Mouse (Mus musculus) liver, embryonic 16.5 days (tissue): ENCODE measurements around the gene Sulf2. TPM values are rescaled to one million over a fixed set of nuclear protein-coding genes. Genes with fewer than 3 reads are reported as not detected.

Experiments
- ATAC-seq: fragments of 200-750 bp; cut with Nextera tagmentation; 2 replicates; pipeline ENCODE4 v1.8.0; 2017; ENCODE audit warnings: low read depth, mild to moderate bottlenecking, moderate number of reproducible peaks, moderate library complexity
- H3K27ac ChIP-seq: fragments of 300-500 bp; sonication (generic); 2 replicates; pipeline ENCODE4 v1.5.1; 2014; ENCODE audit warnings: mild to moderate bottlenecking, low read length
- H3K27me3 ChIP-seq: fragments of 300-500 bp; sonication (generic); 2 replicates; pipeline ENCODE4 v1.6.1; 2014; ENCODE audit warnings: low read depth, low read length, mixed read lengths; ENCODE audit not compliant: control insufficient read depth, insufficient read depth
- H3K36me3 ChIP-seq: fragments of 300-500 bp; sonication (generic); 2 replicates; pipeline ENCODE4 v1.6.1; 2014; ENCODE audit warnings: mild to moderate bottlenecking; ENCODE audit not compliant: control insufficient read depth, insufficient read depth
- H3K4me1 ChIP-seq: fragments of 300-500 bp; sonication (generic); 2 replicates; pipeline ENCODE4 v1.6.1; 2014; ENCODE audit warnings: low read depth, low read length, mixed read lengths; ENCODE audit not compliant: control insufficient read depth
- H3K4me2 ChIP-seq: fragments of 300-500 bp; sonication (generic); 2 replicates; pipeline ENCODE4 v1.6.1; 2014; ENCODE audit warnings: low read depth, low read length, mixed read lengths
- H3K4me3 ChIP-seq: fragments of 300-500 bp; sonication (generic); 2 replicates; pipeline ENCODE4 v1.5.1; 2014; ENCODE audit warnings: low read depth, mild to moderate bottlenecking, low read length
- H3K9ac ChIP-seq: fragments of 300-500 bp; sonication (generic); 2 replicates; pipeline ENCODE4 v1.6.1; 2014; ENCODE audit warnings: low read depth, low read length
- H3K9me3 ChIP-seq: fragments of 300-500 bp; sonication (generic); replicated peaks from 2 replicates; pipeline ENCODE4 v1.6.1; 2016; ENCODE audit warnings: low read length; ENCODE audit not compliant: control insufficient read depth
- WGBS: fragments of 180-500 bp; shearing (Covaris S2); extraction: QIAGEN DNeasy Blood & Tissue Kit; methylation state at CpG from one replicate; pipeline ENCODE4 v1.1.7; 2014; ENCODE audit not compliant: insufficient replicate concordance; 5-methylcytosine and 5-hydroxymethylcytosine counted together
- polyA plus RNA-seq: library from polyadenylated mRNA; unstranded; fragments of >200 nt; fragmentation: Nextera tagmentation; extraction: Ambion mirVana; gene quantifications from 2 replicates; pipeline ENCODE4 v1.2.1, GENCODE M21; 2015

Gene Sulf2
- polyA plus RNA-seq, 1 experiment from 2014 or later, result 1.2 TPM

- Histone ChIP-seq H3K4me2 (no peak overlapping the region), H3K36me3 (no peaks in the 10 kb centered on the region), H3K9ac (no peak overlapping the region), H3K27me3 (no peaks in the 10 kb centered on the region), H3K9me3 (no peaks in the 10 kb centered on the region), H3K4me1 (no peaks in the 10 kb centered on the region), H3K27ac (no peak overlapping the region), H3K4me3 (no peak overlapping the region)
- WGBS, result 42% methylated on average over 2 of the region's 2 CpGs
- ATAC-seq, result no peak
Observed at GRCm38 (mm10) chr2:166119992-166120391, 35.5 kb downstream of the Sulf2 start.

- no peaks in the 10 kb centered on the region for H3K27me3 ChIP-seq
- no peak for ATAC-seq
- no peak overlapping the region for H3K27ac ChIP-seq
- H3K36me3 ChIP-seq, result no peaks in the 10 kb centered on the region
- WGBS, result 74% methylated on average over 16 of the region's 16 CpGs
- H3K4me3 ChIP-seq, result no peak overlapping the region
- no peaks in the 10 kb centered on the region for H3K4me1 ChIP-seq
- H3K9ac ChIP-seq, result no peak overlapping the region
- H3K4me2 ChIP-seq, result no peak overlapping the region
- no peaks in the 10 kb centered on the region for H3K9me3 ChIP-seq
Observed at GRCm38 (mm10) chr2:166116704-166117103, 38.8 kb downstream of the Sulf2 start.

GRCm38 (mm10) chr2:166116278-166116608 lies 39.2 kb downstream of the Sulf2 start:
- no peak for ATAC-seq
- Histone ChIP-seq H3K4me1 (no peaks in the 10 kb centered on the region), H3K27me3 (no peaks in the 10 kb centered on the region), H3K9me3 (no peaks in the 10 kb centered on the region), H3K27ac (no peak overlapping the region), H3K36me3 (no peaks in the 10 kb centered on the region), H3K9ac (no peak overlapping the region), H3K4me3 (no peak overlapping the region), H3K4me2 (no peak overlapping the region)
- 75% methylated on average over 7 of the region's 7 CpGs for WGBS

GRCm38 (mm10) chr2:166115571-166116277 lies 39.7 kb downstream of the Sulf2 start:
- no peaks in the 10 kb centered on the region for H3K4me1 ChIP-seq
- H3K4me3 ChIP-seq, result no peak overlapping the region
- H3K27ac ChIP-seq, result no peak overlapping the region
- WGBS, result 66% methylated on average over 15 of the region's 15 CpGs
- no peak overlapping the region for H3K9ac ChIP-seq
- H3K36me3 ChIP-seq, result no peaks in the 10 kb centered on the region
- no peak overlapping the region for H3K4me2 ChIP-seq
- H3K9me3 ChIP-seq, result no peaks in the 10 kb centered on the region
- H3K27me3 ChIP-seq, result no peaks in the 10 kb centered on the region
- ATAC-seq, result no peak

GRCm38 (mm10) chr2:166112986-166113385 lies 42.5 kb downstream of the Sulf2 start:
- no peak for ATAC-seq
- 75% methylated on average over 11 of the region's 11 CpGs for WGBS
- Histone ChIP-seq H3K4me2 (no peak overlapping the region), H3K4me3 (no peak overlapping the region), H3K9me3 (no peaks in the 10 kb centered on the region), H3K27ac (no peak overlapping the region), H3K4me1 (no peaks in the 10 kb centered on the region), H3K27me3 (no peaks in the 10 kb centered on the region), H3K36me3 (no peaks in the 10 kb centered on the region), H3K9ac (no peak overlapping the region)

- H3K4me1 ChIP-seq, result no peaks in the 10 kb centered on the region
- 54% methylated on average over 10 of the region's 10 CpGs for WGBS
- H3K36me3 ChIP-seq, result no peaks in the 10 kb centered on the region
- no peak for ATAC-seq
- no peak overlapping the region for H3K9ac ChIP-seq
- H3K4me2 ChIP-seq, result no peak overlapping the region
- H3K4me3 ChIP-seq, result no peak overlapping the region
- H3K27ac ChIP-seq, result no peak overlapping the region
- H3K9me3 ChIP-seq, result no peaks in the 10 kb centered on the region
- H3K27me3 ChIP-seq, result no peaks in the 10 kb centered on the region
Observed at GRCm38 (mm10) chr2:166111831-166112250, 43.6 kb downstream of the Sulf2 start.

- no peak for ATAC-seq
- no peaks in the 10 kb centered on the region for H3K36me3 ChIP-seq
- H3K4me2 ChIP-seq, result no peak overlapping the region
Observed at GRCm38 (mm10) chr2:166111238-166111637, 44.2 kb downstream of the Sulf2 start.

GRCm38 (mm10) chr2:166110764-166111163 lies 44.7 kb downstream of the Sulf2 start:
- Histone ChIP-seq H3K4me2 (no peak overlapping the region), H3K27me3 (no peaks in the 10 kb centered on the region), H3K36me3 (no peaks in the 10 kb centered on the region), H3K9me3 (no peaks in the 10 kb centered on the region), H3K4me1 (no peaks in the 10 kb centered on the region), H3K9ac (no peak overlapping the region), H3K27ac (no peak overlapping the region), H3K4me3 (no peak overlapping the region)
- no peak for ATAC-seq
- 55% methylated on average over 8 of the region's 8 CpGs for WGBS

More at GRCm38 (mm10) chr2:166111238-166111637, 44.2 kb downstream of the Sulf2 start:
- H3K27ac ChIP-seq, result no peak overlapping the region
- no peak overlapping the region for H3K9ac ChIP-seq
- 65% methylated on average over 2 of the region's 2 CpGs for WGBS
- no peaks in the 10 kb centered on the region for H3K4me1 ChIP-seq
- H3K4me3 ChIP-seq, result no peak overlapping the region
- no peaks in the 10 kb centered on the region for H3K9me3 ChIP-seq
- no peaks in the 10 kb centered on the region for H3K27me3 ChIP-seq

GRCm38 (mm10) chr2:166108326-166108725 lies 47.1 kb downstream of the Sulf2 start:
- 18% methylated on average over 4 of the region's 4 CpGs for WGBS
- no peak overlapping the region for H3K27ac ChIP-seq

More at GRCm38 (mm10) chr2:166108326-166108725, 47.1 kb downstream of the Sulf2 start:
- Histone ChIP-seq H3K9me3 (no peaks in the 10 kb centered on the region), H3K4me2 (no peak overlapping the region), H3K4me3 (no peak overlapping the region), H3K4me1 (no peaks in the 10 kb centered on the region), H3K9ac (no peak overlapping the region), H3K27me3 (no peaks in the 10 kb centered on the region), H3K36me3 (no peaks in the 10 kb centered on the region)
- ATAC-seq, result no peak
